Mouse (Mus musculus) intestine, embryonic 16.5 days (tissue): ENCODE results near the gene Paqr6. TPM values are rescaled to one million over a fixed set of nuclear protein-coding genes. Genes with fewer than 3 reads are reported as not detected.

Experiments used
- polyA plus RNA-seq: library from polyadenylated mRNA; unstranded; fragments of >200 nt; fragmentation: Nextera tagmentation; extraction: Ambion mirVana; gene quantifications from 2 replicates; pipeline ENCODE4 v1.2.1, GENCODE M21; 2015

Paqr6 gene
- polyA plus RNA-seq, 1 experiment from 2014 or later: 5.1 TPM

Other genes with a start within 250 kb of the Paqr6 start
- 13.7 and 23.2 TPM in 2 replicates for gene Mef2d, start 222.2 kb upstream of the Paqr6 start, polyA plus RNA-seq
- 0.69 and 1.3 TPM in 2 replicates for gene Rhbg, start 109.9 kb upstream of the Paqr6 start, polyA plus RNA-seq
- gene Gm38392, start 77.4 kb upstream of the Paqr6 start, polyA plus RNA-seq: 0.81 TPM in 1 of 2 replicates, not detected in the other
- gene Tsacc, start 67.6 kb upstream of the Paqr6 start, polyA plus RNA-seq: 9.7 and 10.8 TPM in 2 replicates
- gene Cct3, start 67.5 kb upstream of the Paqr6 start, polyA plus RNA-seq: 470 and 510 TPM in 2 replicates
- gene Glmp, start 39.6 kb upstream of the Paqr6 start, polyA plus RNA-seq: 365 and 416 TPM in 2 replicates
- gene Tmem79, start 28.4 kb upstream of the Paqr6 start, polyA plus RNA-seq: 23.8 and 29.4 TPM in 2 replicates
- gene Smg5, start 28.3 kb upstream of the Paqr6 start, polyA plus RNA-seq: 34.2 and 34.7 TPM in 2 replicates
- 2.2 and 5.3 TPM in 2 replicates for gene Bglap3, start 8.2 kb downstream of the Paqr6 start, polyA plus RNA-seq
- not detected in 2 replicates for gene Bglap2, start 14.1 kb downstream of the Paqr6 start, polyA plus RNA-seq
- gene Bglap, start 19.9 kb downstream of the Paqr6 start, polyA plus RNA-seq: 0.69 TPM in 1 of 2 replicates, not detected in the other
- gene Pmf1, start 45.7 kb downstream of the Paqr6 start, polyA plus RNA-seq: 112 and 129 TPM in 2 replicates
- gene Slc25a44, start 60.6 kb downstream of the Paqr6 start, polyA plus RNA-seq: 20.4 and 21.8 TPM in 2 replicates
- 60.9 and 71.1 TPM in 2 replicates for gene Sema4a, start 96.6 kb downstream of the Paqr6 start, polyA plus RNA-seq
- gene Lmna, start 145.4 kb downstream of the Paqr6 start, polyA plus RNA-seq: 126 and 127 TPM in 2 replicates
- gene Mex3a, start 167.8 kb downstream of the Paqr6 start, polyA plus RNA-seq: 6.5 and 7.3 TPM in 2 replicates
- gene Rab25, start 183.7 kb downstream of the Paqr6 start, polyA plus RNA-seq: 102 and 109 TPM in 2 replicates
- gene Lamtor2, start 188.5 kb downstream of the Paqr6 start, polyA plus RNA-seq: 244 and 256 TPM in 2 replicates
- 37.2 and 38.9 TPM in 2 replicates for gene Ubqln4, start 189.2 kb downstream of the Paqr6 start, polyA plus RNA-seq
- gene Ssr2, start 211.3 kb downstream of the Paqr6 start, polyA plus RNA-seq: 371 and 377 TPM in 2 replicates
- gene Arhgef2, start 241.4 kb downstream of the Paqr6 start, polyA plus RNA-seq: 41.5 and 43.7 TPM in 2 replicates